In the genomic region with DNA sequence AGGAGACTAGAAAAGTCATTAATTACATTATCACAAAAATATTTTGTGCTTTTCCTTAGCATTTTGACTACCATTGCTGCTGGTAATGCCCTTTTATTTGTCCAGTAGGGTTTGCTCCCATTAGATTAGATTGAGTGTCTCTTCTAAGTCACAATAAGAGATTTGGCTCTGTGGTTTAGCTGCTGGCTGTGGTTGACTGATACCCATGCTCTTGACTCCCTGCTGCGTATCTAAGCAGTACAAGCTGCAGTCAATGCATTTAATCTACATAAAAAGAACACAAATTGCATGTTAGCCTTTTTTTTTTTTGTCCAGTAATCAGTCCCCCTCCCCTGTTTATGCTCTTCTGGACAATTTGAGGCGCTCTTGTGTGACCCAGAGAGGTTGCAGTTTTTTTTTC, we compare ENCODE assay signal across 18 mouse cellular contexts.
"Had no signal": no experiment of that assay in that cellular context is flagged by ENCODE, and none has a peak within 500 bp of the region (broad histone marks: within the 10 kb centered on the region; RNA-seq: fewer than 3 reads in every experiment).

No protein-coding gene starts in this region.

- H3K27ac ChIP-seq: kidney, postnatal 0 days; layer of hippocampus, adult 2 months; liver, embryonic 13.5 days; midbrain, embryonic 15.5 days; stomach, postnatal 0 days had no signal

- H3K27me3 ChIP-seq: liver, embryonic 13.5 days; midbrain, embryonic 15.5 days had no signal

- H3K9ac ChIP-seq: liver, embryonic 13.5 days; midbrain, embryonic 15.5 days had no signal

- DNase-seq: kidney, adult 2 months; kidney, postnatal 25 days; layer of hippocampus, adult 9-11 months; liver, embryonic 13.5 days; lung, adult 2 months; lung, postnatal 14 days; lung, postnatal 4 days; retina, postnatal 1 day; right cerebral cortex, postnatal 25 days; thymus, adult 2 months; thymus, postnatal 14 days; thymus, postnatal 4 days had no signal

- H3K4me1 ChIP-seq: liver, embryonic 13.5 days; midbrain, embryonic 15.5 days had no signal

- H3K4me3 ChIP-seq: layer of hippocampus, adult 2 months; liver, embryonic 13.5 days; midbrain, embryonic 15.5 days had no signal

- ATAC-seq: intestine, postnatal 0 days; midbrain, embryonic 15.5 days had no signal

- H3K9me3 ChIP-seq: liver, embryonic 13.5 days; midbrain, embryonic 15.5 days had no signal

- H3K4me2 ChIP-seq: liver, embryonic 13.5 days; midbrain, embryonic 11.5 days; midbrain, embryonic 15.5 days had no signal

- H3K36me3 ChIP-seq: liver, embryonic 13.5 days; midbrain, embryonic 15.5 days had no signal
